Comparison of ENCODE assay signal across 20 mouse cellular contexts in the genomic region with DNA sequence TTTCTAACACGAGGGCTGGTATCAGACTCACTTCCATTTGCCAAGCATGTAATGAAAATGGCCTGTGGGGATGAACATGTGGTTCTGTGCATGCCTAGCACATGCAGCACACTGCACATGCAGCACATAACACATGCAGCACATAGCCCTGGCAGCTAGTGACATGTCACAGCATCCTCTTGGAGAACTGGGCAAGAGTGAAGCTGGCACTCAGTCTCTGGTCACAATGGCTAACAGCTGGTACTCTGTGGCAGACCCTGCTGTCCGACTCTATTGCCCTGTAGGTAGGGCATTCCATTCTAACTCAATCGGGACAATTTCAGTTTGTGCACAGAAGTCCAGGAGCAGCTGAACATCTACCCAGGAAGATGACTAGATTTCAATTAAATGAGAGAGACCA. TPM values are rescaled to one million over a fixed set of nuclear protein-coding genes. Genes with fewer than 3 reads are reported as not detected.
DNase-seq lines count a peak whose midpoint lies in the region; ATAC-seq and TF ChIP-seq lines count a peak whose summit lies in the region.
"Had no signal": no experiment of that assay in that cellular context is flagged by ENCODE, and none has a peak within 500 bp of the region (broad histone marks: within the 10 kb centered on the region; RNA-seq: fewer than 3 reads in every experiment).

No protein-coding gene starts in this region.

- peaks cover 77% of the 10 kb centered on the region for H3K79me2 ChIP-seq in CH12.LX (replicated peaks; ENCODE audit: control insufficient read depth, extremely low read depth, insufficient read depth, poor library complexity, severe bottlenecking)

- H3K4me3 ChIP-seq in midbrain, postnatal 0 days (ENCODE audit: low read depth, low read length): no peak overlapping the region
- no peak overlapping the region for H3K4me3 ChIP-seq in midbrain, embryonic 16.5 days (ENCODE audit: low read depth, low read length)
- no peak overlapping the region for H3K4me3 ChIP-seq in CH12.LX (replicated peaks in 1 of 3; ENCODE audit: low read depth in 2 of 3, low read length in 2 of 3, poor library complexity in 1 of 3)
- H3K4me3 ChIP-seq: embryonic facial prominence, embryonic 10.5 days; embryonic facial prominence, embryonic 12.5 days; forebrain, embryonic 13.5 days; forebrain, embryonic 15.5 days had no signal

- WGBS in midbrain, postnatal 0 days: 89% methylated on average over 3 of the region's 3 CpGs
- 83% methylated on average over 3 of the region's 3 CpGs for WGBS in midbrain, embryonic 16.5 days

- no peaks in the 10 kb centered on the region for H3K27me3 ChIP-seq in midbrain, postnatal 0 days (ENCODE audit: insufficient read depth, low read length)
- H3K27me3 ChIP-seq in midbrain, embryonic 16.5 days (ENCODE audit: control insufficient read depth, insufficient read depth, low read depth, low read length): no peaks in the 10 kb centered on the region
- H3K27me3 ChIP-seq in CH12.LX (replicated peaks): no peaks in the 10 kb centered on the region
- H3K27me3 ChIP-seq: embryonic facial prominence, embryonic 12.5 days; forebrain, embryonic 13.5 days; forebrain, embryonic 15.5 days; Patski had no signal

- intact Hi-C loops in left cerebral cortex, postnatal 4 days (cut with DNase I): no loop called here
- intact Hi-C loops in left cerebral cortex, postnatal 10 days (cut with DNase I): no loop called here
- intact Hi-C loops in heart, postnatal 36 days (cut with DNase I): no loop called here

- TF ChIP-seq POLR2A in CH12.LX (IDR thresholded peaks at IDR 0.05; ENCODE audit: low read depth, low read length): no peak

- peak; percentile 51 to 60 for DNase-seq in cerebellum, postnatal 14 days
- DNase-seq in cerebellum, adult 18-20 months: no peak
- DNase-seq in left cerebral cortex, postnatal 4 days: peak; percentile 40
- DNase-seq in left cerebral cortex, postnatal 10 days (ENCODE audit: extremely low spot score in 1 of 2, low spot score in 2 of 2): no peak
- peak; percentile 34 for DNase-seq in midbrain, postnatal 0 days (ENCODE audit: low spot score)
- DNase-seq in CH12.LX (ENCODE audit: extremely low read depth): no peak
- no peak for DNase-seq in heart, postnatal 36 days
- DNase-seq: adrenal gland, adult 8-10 months; cerebellum, adult 11-12 months; cerebellum, adult 8-10 months; cerebellum, adult 9-11 months; forebrain, postnatal 0 days had no signal

- TF ChIP-seq CTCF in midbrain, postnatal 0 days (IDR thresholded peaks at IDR 0.05): no peak
- no peak for TF ChIP-seq CTCF in CH12.LX (conservative IDR thresholded peaks at IDR 0.05 in 1 of 2, IDR thresholded peaks at IDR 0.05 in 1 of 2; ENCODE audit: low read depth in 2 of 2, low read length in 2 of 2)

- dilution Hi-C loops in CH12.LX (cut with MboI; ENCODE audit: extremely low pct_ligation_motif_present, extremely low pct_unique_long_range_greater_than_20kb, low sequenced_read_pairs): no loop called here

- H3K4me1 ChIP-seq in midbrain, postnatal 0 days (ENCODE audit: insufficient read depth, low read length): no peaks in the 10 kb centered on the region; the same call in 1 of the 2 replicates
- peaks cover 2% of the 10 kb centered on the region; the same call in 1 of the 2 replicates for H3K4me1 ChIP-seq in midbrain, embryonic 16.5 days (ENCODE audit: control insufficient read depth, insufficient read depth, low read length)
- H3K4me1 ChIP-seq in CH12.LX (ENCODE audit: control insufficient read depth in 1 of 2, insufficient read depth in 2 of 2): peaks cover 26 to 80% of the 10 kb centered on the region in 2 experiments

- no peak for TF ChIP-seq RAD21 in CH12.LX (IDR thresholded peaks at IDR 0.05; ENCODE audit: low read depth, low read length)

- in situ Hi-C loops in CH12.LX (cut with MboI; ENCODE audit: low pct_ligation_motif_present, low pct_unique_long_range_greater_than_20kb, low sequenced_read_pairs): no loop called here

- no peaks in the 10 kb centered on the region for H3K36me3 ChIP-seq in midbrain, postnatal 0 days (ENCODE audit: insufficient read depth, low read length)
- H3K36me3 ChIP-seq in midbrain, embryonic 16.5 days (ENCODE audit: control insufficient read depth, insufficient read depth, low read length): no peaks in the 10 kb centered on the region
- peaks cover 0 to 73% of the 10 kb centered on the region in 2 experiments for H3K36me3 ChIP-seq in CH12.LX (replicated peaks in 1 of 2; ENCODE audit: control insufficient read depth in 1 of 2, insufficient read depth in 1 of 2, low read length in 1 of 2)
- H3K36me3 ChIP-seq: embryonic facial prominence, embryonic 12.5 days; forebrain, embryonic 15.5 days had no signal

- H3K4me2 ChIP-seq in midbrain, postnatal 0 days (ENCODE audit: low read depth, low read length, poor library complexity, severe bottlenecking): no peak overlapping the region
- H3K4me2 ChIP-seq in midbrain, embryonic 16.5 days (ENCODE audit: low read length): no peak overlapping the region
- no peak overlapping the region for H3K4me2 ChIP-seq in CH12.LX (ENCODE audit: insufficient read depth, low read depth, poor library complexity, severe bottlenecking)
- H3K4me2 ChIP-seq: embryonic facial prominence, embryonic 12.5 days; forebrain, embryonic 13.5 days; forebrain, embryonic 15.5 days had no signal

- no peaks in the 10 kb centered on the region for H3K9me3 ChIP-seq in midbrain, postnatal 0 days (ENCODE audit: low read length)
- no peaks in the 10 kb centered on the region for H3K9me3 ChIP-seq in midbrain, embryonic 16.5 days (replicated peaks; ENCODE audit: control insufficient read depth, low read length, poor library complexity, severe bottlenecking)
- H3K9me3 ChIP-seq in CH12.LX (replicated peaks; ENCODE audit: low read length): no peaks in the 10 kb centered on the region
- H3K9me3 ChIP-seq: embryonic facial prominence, embryonic 10.5 days; embryonic facial prominence, embryonic 12.5 days; forebrain, embryonic 13.5 days; forebrain, embryonic 15.5 days; G1E had no signal

- no peak overlapping the region for H3K27ac ChIP-seq in midbrain, postnatal 0 days (ENCODE audit: low read depth, low read length)
- no peak overlapping the region for H3K27ac ChIP-seq in midbrain, embryonic 16.5 days (ENCODE audit: low read length)
- no peak overlapping the region for H3K27ac ChIP-seq in CH12.LX (ENCODE audit: insufficient read depth, low read depth)
- H3K27ac ChIP-seq: embryonic facial prominence, embryonic 10.5 days; embryonic facial prominence, embryonic 12.5 days; forebrain, embryonic 13.5 days; forebrain, embryonic 15.5 days had no signal

- ATAC-seq in midbrain, postnatal 0 days (ENCODE audit: low FRiP score): no peak
- ATAC-seq in midbrain, embryonic 16.5 days: no peak
- ATAC-seq: activated CD4-positive, CD25-positive, alpha-beta regulatory T cell, adult 4 months; forebrain, embryonic 13.5 days; forebrain, embryonic 15.5 days; forebrain, postnatal 0 days; Patski had no signal

- TF ChIP-seq EP300 in CH12.LX (IDR thresholded peaks at IDR 0.05; ENCODE audit: low read length): no peak

- no peak overlapping the region for H3K9ac ChIP-seq in midbrain, postnatal 0 days (replicated peaks; ENCODE audit: low read length, poor library complexity, severe bottlenecking)
- H3K9ac ChIP-seq in midbrain, embryonic 16.5 days (ENCODE audit: low read depth, low read length): no peak overlapping the region
- no peak overlapping the region for H3K9ac ChIP-seq in CH12.LX (ENCODE audit: insufficient read depth, low read depth)
- H3K9ac ChIP-seq: embryonic facial prominence, embryonic 12.5 days; forebrain, embryonic 13.5 days; forebrain, embryonic 15.5 days; forebrain, postnatal 0 days had no signal

TF ChIP-seq in CH12.LX, 34 proteins besides CTCF, POLR2A, EP300 and RAD21:
- TF ChIP-seq SIN3A (IDR thresholded peaks at IDR 0.05; ENCODE audit: low read length): 0 out of 2 replicates have a peak, but pooled peaks have one; percentile 9
- TF ChIP-seq KAT2A (IDR thresholded peaks at IDR 0.05; ENCODE audit: insufficient replicate concordance, low read length): no peak

RNA-seq across cellular contexts. Expression of gene Stk24, which starts 36.9 kb away (rescaled TPM):
- 10 to 100 TPM; 45.9 to 52.1 TPM for total RNA-seq in left cerebral cortex, postnatal 4 days (2021)
- total RNA-seq in left cerebral cortex, postnatal 10 days (2021): 10 to 100 TPM; 46.1 to 49.5 TPM
- total RNA-seq in midbrain, postnatal 0 days (2014; rRNA removed): 19.5 and 22.3 TPM in 2 replicates
- 9.8 and 12.8 TPM in 2 replicates for polyA plus RNA-seq in midbrain, postnatal 0 days (2015; fragmentation: Nextera tagmentation; extraction: Ambion mirVana)
- polyA plus RNA-seq in midbrain, embryonic 16.5 days (2015; fragmentation: Nextera tagmentation; extraction: Ambion mirVana): 14.5 and 16.1 TPM in 2 replicates
- total RNA-seq in CH12.LX (2012; rRNA removed) (52.7 and 61.1 TPM in 2 replicates), CH12.LX (2014; rRNA removed) (35.5 and 43.3 TPM in 2 replicates)
- polyA plus RNA-seq in CH12.LX (2012; ENCODE audit: insufficient read length, low read depth): 88.7 and 96.7 TPM in 2 replicates
- total RNA-seq in heart, postnatal 36 days (2021): 10 to 100 TPM; 61.8 to 69.5 TPM

Comparison
In these comparisons a context has a peak if more than half of its experiments do, and no peak if none do; other contexts are left out.
1. DNase-seq: peak in cerebellum, postnatal 14 days (2 of 2), left cerebral cortex, postnatal 4 days (single experiment) and midbrain, postnatal 0 days (single experiment); none in cerebellum, adult 18-20 months (0 of 2), left cerebral cortex, postnatal 10 days (0 of 2), CH12.LX (single experiment) and heart, postnatal 36 days (0 of 2).